Mouse (Mus musculus): ENCODE measurements around the gene Man2b1.
A peak's percentile ranks its signal among the peaks of the same experiment; 100 is the strongest.

DNA sequence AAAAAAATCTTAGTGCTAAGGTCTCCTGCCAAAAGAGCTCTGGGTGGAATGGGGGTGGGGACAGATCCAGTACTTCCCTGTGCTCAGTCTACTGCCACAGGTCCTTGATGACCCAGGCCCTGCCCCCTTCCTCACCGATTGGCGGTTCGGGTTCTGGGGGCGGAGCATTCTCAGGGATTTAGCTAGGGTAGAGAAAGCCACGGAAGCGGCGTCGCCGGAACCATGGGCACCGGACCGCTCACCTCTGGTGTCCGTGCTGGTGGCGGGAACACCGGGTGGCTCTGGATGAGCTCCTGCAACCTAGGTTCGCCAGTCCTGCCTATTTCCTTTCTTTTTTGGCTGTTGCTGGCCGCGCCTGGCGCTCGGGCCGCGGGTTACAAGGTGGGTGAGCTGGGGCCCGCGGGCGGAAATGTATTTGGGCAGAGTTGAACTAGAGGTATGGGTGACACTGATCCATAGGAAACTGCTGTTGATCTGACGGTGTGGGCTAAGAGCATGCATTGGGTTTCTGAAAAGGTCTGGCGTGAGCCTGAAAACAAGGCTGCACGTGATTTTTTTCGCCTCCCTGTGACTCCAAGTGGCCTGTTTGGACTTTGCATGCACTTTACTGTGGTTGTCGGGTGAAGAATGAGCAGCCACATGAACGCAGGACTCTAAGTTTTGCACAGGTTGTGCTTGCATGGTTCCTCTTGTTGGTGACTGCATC lies at the start of gene Man2b1:
- TF ChIP-seq MYC (IDR thresholded peaks at IDR 0.05; ENCODE audit: low read depth, low read length) (peak; percentile 12; the same call in 1 of the 2 replicates), MAX (IDR thresholded peaks at IDR 0.05; ENCODE audit: low read length) (peak; percentile 74), CTCF (conservative IDR thresholded peaks at IDR 0.05 in 1 of 2, IDR thresholded peaks at IDR 0.05 in 1 of 2; ENCODE audit: low read depth in 2 of 2, low read length in 2 of 2) (no peak), POLR2A (IDR thresholded peaks at IDR 0.05; ENCODE audit: low read depth, low read length) (peak; percentile 94), CHD1 (IDR thresholded peaks at IDR 0.05; ENCODE audit: low read depth, low read length) (no peak), UBTF (IDR thresholded peaks at IDR 0.05; ENCODE audit: low read depth, low read length) (no peak), EP300 (IDR thresholded peaks at IDR 0.05; ENCODE audit: low read length) (no peak), GABPA (IDR thresholded peaks at IDR 0.05; ENCODE audit: insufficient replicate concordance, low read depth, low read length) (no peak), PAX5 (IDR thresholded peaks at IDR 0.05; ENCODE audit: low read length) (no peak), CHD2 (IDR thresholded peaks at IDR 0.05; ENCODE audit: low read length) (peak; percentile 49)
